Mouse (Mus musculus): ENCODE results near the gene Ip6k3. TPM values are rescaled to one million over a fixed set of nuclear protein-coding genes. Genes with fewer than 3 reads are reported as not detected.

Ip6k3 gene
- total and polyA plus RNA-seq, 2 experiments from 2014 or later: not detected

DNA sequence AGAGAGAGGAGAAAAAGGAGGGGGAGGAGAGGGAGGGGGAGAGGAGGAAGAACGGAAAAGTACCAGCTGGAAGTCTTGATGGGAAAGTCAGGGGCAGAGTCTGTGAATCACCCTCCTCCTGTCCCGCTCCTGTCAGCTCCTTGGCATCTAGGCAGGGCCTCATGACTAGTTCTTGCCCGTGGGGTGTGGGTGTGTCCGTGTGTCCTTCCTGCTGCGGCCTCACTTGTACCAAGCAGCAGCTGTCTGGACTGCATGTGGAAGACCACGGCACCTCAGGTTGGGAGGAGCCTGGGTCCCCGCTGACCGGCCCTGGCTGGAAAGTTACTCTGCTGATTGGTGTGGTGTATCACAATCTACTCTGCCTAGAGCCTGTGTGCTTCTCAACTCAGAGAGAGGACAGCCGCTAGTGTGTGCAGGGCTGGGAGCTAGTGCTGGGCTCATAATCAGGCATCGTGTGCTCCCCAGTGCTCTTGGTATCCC lies 25.6 kb downstream of the Ip6k3 start:
- DNase-seq (ENCODE audit: low spot score) (no peak), ATAC-seq (ENCODE audit: low FRiP score) (no peak)
- H3K9ac ChIP-seq (replicated peaks; ENCODE audit: low read length, poor library complexity, severe bottlenecking): no peak overlapping the region
- H3K27me3 ChIP-seq (ENCODE audit: insufficient read depth, low read length): no peaks in the 10 kb centered on the region
- no peak overlapping the region for H3K4me2 ChIP-seq (ENCODE audit: low read depth, low read length, poor library complexity, severe bottlenecking)
- H3K36me3 ChIP-seq (ENCODE audit: insufficient read depth, low read length): no peaks in the 10 kb centered on the region
- no peak for TF ChIP-seq CTCF (IDR thresholded peaks at IDR 0.05)
- 64% methylated on average over 10 of the region's 10 CpGs for WGBS
- no peaks in the 10 kb centered on the region for H3K9me3 ChIP-seq (ENCODE audit: low read length)
- H3K27ac ChIP-seq (ENCODE audit: low read depth, low read length): no peak overlapping the region
- peaks cover 11% of the 10 kb centered on the region for H3K4me1 ChIP-seq (ENCODE audit: insufficient read depth, low read length)
- no peak overlapping the region for H3K4me3 ChIP-seq (ENCODE audit: low read depth, low read length)

DNA sequence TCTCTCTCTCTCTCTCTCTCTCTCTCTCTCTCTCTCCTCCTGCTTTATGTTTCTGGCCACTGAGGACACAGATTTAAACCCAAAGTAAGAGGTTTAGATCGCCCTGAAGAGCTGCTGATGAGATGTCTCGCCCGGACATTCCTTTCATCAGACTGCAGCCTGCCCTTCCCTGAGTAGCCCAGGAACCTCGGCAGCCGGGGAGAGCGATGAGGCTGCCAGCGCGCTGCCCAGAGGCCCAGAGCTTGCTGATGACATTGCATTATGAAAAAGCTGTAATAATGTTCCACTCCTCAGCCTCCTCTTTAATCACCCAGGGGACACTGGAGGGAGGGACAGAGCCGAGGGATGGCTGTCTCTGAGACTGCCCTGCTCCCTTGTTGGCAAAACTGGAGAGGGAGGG lies 27.3 kb downstream of the Ip6k3 start:
- Histone ChIP-seq H3K27me3 (ENCODE audit: insufficient read depth, low read length) (no peaks in the 10 kb centered on the region), H3K4me1 (ENCODE audit: insufficient read depth, low read length) (peaks cover 11% of the 10 kb centered on the region), H3K4me3 (ENCODE audit: low read depth, low read length) (no peak overlapping the region), H3K9me3 (ENCODE audit: low read length) (no peaks in the 10 kb centered on the region), H3K36me3 (ENCODE audit: insufficient read depth, low read length) (no peaks in the 10 kb centered on the region), H3K4me2 (ENCODE audit: low read depth, low read length, poor library complexity, severe bottlenecking) (no peak overlapping the region), H3K27ac (ENCODE audit: low read depth, low read length) (no peak overlapping the region), H3K9ac (replicated peaks; ENCODE audit: low read length, poor library complexity, severe bottlenecking) (no peak overlapping the region)
- TF ChIP-seq CTCF (IDR thresholded peaks at IDR 0.05): no peak
- ATAC-seq (ENCODE audit: low FRiP score): no peak
- 27% methylated on average over 9 of the region's 9 CpGs for WGBS
- peak; percentile 32 for DNase-seq (ENCODE audit: low spot score)

DNA sequence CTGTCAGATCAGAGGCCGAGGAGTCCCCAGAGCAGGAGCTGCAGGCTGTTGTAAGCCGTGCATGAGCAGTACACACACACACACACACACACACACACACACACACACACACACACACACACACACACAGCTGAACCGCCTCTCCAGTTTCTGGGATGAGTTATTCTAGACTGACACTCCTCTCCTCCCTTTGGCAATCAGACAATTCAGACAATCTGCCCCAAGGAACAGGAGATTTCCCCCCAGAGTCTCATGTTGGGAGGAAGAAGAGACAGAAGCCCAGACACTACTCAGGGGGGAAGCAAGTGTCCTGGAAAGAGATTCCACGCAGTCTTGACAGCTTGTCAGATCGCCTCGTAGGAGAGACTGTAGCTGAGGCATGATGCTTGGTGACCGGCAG lies 28.3 kb downstream of the Ip6k3 start:
- WGBS: 43% methylated on average over 7 of the region's 7 CpGs
- no peak for TF ChIP-seq CTCF (IDR thresholded peaks at IDR 0.05)
- Histone ChIP-seq H3K4me3 (ENCODE audit: low read depth, low read length) (no peak overlapping the region), H3K27ac (ENCODE audit: low read depth, low read length) (no peak overlapping the region), H3K27me3 (ENCODE audit: insufficient read depth, low read length) (no peaks in the 10 kb centered on the region), H3K9ac (replicated peaks; ENCODE audit: low read length, poor library complexity, severe bottlenecking) (0 out of 2 replicates have a peak overlapping the region, but pooled peaks have one; percentile 1), H3K4me2 (ENCODE audit: low read depth, low read length, poor library complexity, severe bottlenecking) (no peak overlapping the region), H3K4me1 (ENCODE audit: insufficient read depth, low read length) (peaks cover 11% of the 10 kb centered on the region), H3K36me3 (ENCODE audit: insufficient read depth, low read length) (no peaks in the 10 kb centered on the region), H3K9me3 (ENCODE audit: low read length) (no peaks in the 10 kb centered on the region)
- DNase-seq (ENCODE audit: low spot score): peak; percentile 45
- ATAC-seq (ENCODE audit: low FRiP score): no peak

DNA sequence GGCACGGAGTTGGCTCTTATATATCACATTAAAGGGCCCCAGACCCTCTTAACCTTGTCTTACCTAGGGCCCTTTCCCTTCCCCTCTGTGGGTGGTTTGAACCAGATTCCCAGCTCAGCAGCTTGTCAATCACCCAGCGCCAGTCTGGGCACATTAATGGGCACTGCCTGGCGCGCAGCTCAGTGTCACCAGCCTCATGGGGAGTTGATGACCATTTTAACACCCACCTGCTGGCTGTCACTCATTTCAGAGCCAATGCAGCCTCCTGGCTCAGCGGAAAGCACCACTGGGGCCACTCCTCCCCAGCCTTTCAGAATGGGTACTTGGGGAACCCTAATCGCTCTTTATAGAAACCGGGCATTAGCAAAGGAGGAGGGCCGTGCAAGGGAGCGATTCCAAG lies 29.2 kb downstream of the Ip6k3 start:
- no peak overlapping the region for H3K4me2 ChIP-seq (ENCODE audit: low read depth, low read length, poor library complexity, severe bottlenecking)
- no peak overlapping the region for H3K27ac ChIP-seq (ENCODE audit: low read depth, low read length)
- no peak for ATAC-seq (ENCODE audit: low FRiP score)
- peaks cover 11% of the 10 kb centered on the region for H3K4me1 ChIP-seq (ENCODE audit: insufficient read depth, low read length)
- DNase-seq (ENCODE audit: low spot score): no peak
- H3K9ac ChIP-seq (replicated peaks; ENCODE audit: low read length, poor library complexity, severe bottlenecking): no peak overlapping the region
- H3K36me3 ChIP-seq (ENCODE audit: insufficient read depth, low read length): no peaks in the 10 kb centered on the region
- no peaks in the 10 kb centered on the region for H3K27me3 ChIP-seq (ENCODE audit: insufficient read depth, low read length)
- no peaks in the 10 kb centered on the region for H3K9me3 ChIP-seq (ENCODE audit: low read length)
- 58% methylated on average over 9 of the region's 9 CpGs for WGBS
- no peak overlapping the region for H3K4me3 ChIP-seq (ENCODE audit: low read depth, low read length)
- TF ChIP-seq CTCF (IDR thresholded peaks at IDR 0.05): no peak

DNA sequence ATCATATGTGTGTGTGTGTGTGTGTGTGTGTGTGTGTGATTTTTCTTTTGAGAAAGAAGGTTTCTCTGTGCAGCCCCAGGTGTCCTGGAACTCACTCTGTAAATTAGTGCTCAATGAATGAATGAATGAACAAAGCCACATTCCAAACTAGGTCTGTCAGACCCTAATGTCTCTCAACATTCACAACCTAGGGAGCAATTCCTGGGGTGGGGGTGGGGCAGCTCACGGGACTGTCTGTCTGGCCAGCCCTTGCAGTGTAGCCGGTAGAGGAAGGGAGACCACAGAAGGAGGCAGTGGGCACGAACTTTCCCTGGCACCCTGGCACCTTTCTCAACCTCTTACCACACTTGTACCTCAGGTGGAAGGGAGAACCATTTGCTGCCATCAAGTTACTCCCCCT lies 32.9 kb downstream of the Ip6k3 start:
- WGBS: 30% methylated on average over 3 of the region's 3 CpGs
- no peaks in the 10 kb centered on the region for H3K9me3 ChIP-seq (ENCODE audit: low read length)
- H3K27me3 ChIP-seq (ENCODE audit: insufficient read depth, low read length): no peaks in the 10 kb centered on the region
- no peak overlapping the region for H3K4me3 ChIP-seq (ENCODE audit: low read depth, low read length)
- DNase-seq (ENCODE audit: low spot score): no peak
- H3K36me3 ChIP-seq (ENCODE audit: insufficient read depth, low read length): no peaks in the 10 kb centered on the region; the same call in 1 of the 2 replicates
- H3K9ac ChIP-seq (replicated peaks; ENCODE audit: low read length, poor library complexity, severe bottlenecking): no peak overlapping the region
- H3K4me2 ChIP-seq (ENCODE audit: low read depth, low read length, poor library complexity, severe bottlenecking): no peak overlapping the region
- peaks cover 10% of the 10 kb centered on the region; the same call in 1 of the 2 replicates for H3K4me1 ChIP-seq (ENCODE audit: insufficient read depth, low read length)
- no peak overlapping the region for H3K27ac ChIP-seq (ENCODE audit: low read depth, low read length)
- TF ChIP-seq CTCF (IDR thresholded peaks at IDR 0.05): no peak
- no peak for ATAC-seq (ENCODE audit: low FRiP score)

DNA sequence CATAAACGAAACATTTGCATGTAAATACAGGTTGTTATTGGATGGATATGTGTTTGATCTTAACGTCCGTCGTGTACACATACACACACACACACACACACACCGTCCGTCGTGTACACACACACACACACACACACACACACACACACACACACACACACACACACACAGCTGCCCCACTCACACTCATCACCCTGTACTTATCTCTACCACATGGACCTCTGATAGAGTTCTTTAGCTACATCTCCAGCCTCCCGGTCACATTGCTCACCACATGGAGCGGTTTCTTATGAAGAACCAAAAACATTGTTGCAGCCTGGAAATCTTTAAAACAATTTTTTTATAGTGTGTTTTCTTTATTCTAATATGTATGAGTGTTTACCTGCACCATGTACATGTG lies 33.4 kb downstream of the Ip6k3 start:
- Histone ChIP-seq H3K27me3 (ENCODE audit: insufficient read depth, low read length) (no peaks in the 10 kb centered on the region), H3K4me1 (ENCODE audit: insufficient read depth, low read length) (peaks cover 8% of the 10 kb centered on the region; the same call in 1 of the 2 replicates), H3K27ac (ENCODE audit: low read depth, low read length) (peak overlapping the region; percentile 89), H3K9ac (replicated peaks; ENCODE audit: low read length, poor library complexity, severe bottlenecking) (no peak overlapping the region), H3K4me2 (ENCODE audit: low read depth, low read length, poor library complexity, severe bottlenecking) (peak overlapping the region; percentile 48), H3K36me3 (ENCODE audit: insufficient read depth, low read length) (no peaks in the 10 kb centered on the region; the same call in 1 of the 2 replicates), H3K4me3 (ENCODE audit: low read depth, low read length) (peak overlapping the region; percentile 64; the same call in 1 of the 2 replicates), H3K9me3 (ENCODE audit: low read length) (no peaks in the 10 kb centered on the region)
- ATAC-seq (ENCODE audit: low FRiP score) (peak; percentile 20; the same call in 1 of the 2 replicates), DNase-seq (ENCODE audit: low spot score) (no peak)
- 20% methylated on average over 9 of the region's 9 CpGs for WGBS
- no peak for TF ChIP-seq CTCF (IDR thresholded peaks at IDR 0.05)
